Mouse (Mus musculus) gastrocnemius, postnatal 4 days (tissue): ENCODE data around the gene Cntnap1. TPM values are rescaled to one million over a fixed set of nuclear protein-coding genes. Genes with fewer than 3 reads are reported as not detected.

ENCODE experiments used
- DNase-seq, 2 experiments: peaks; one replicate each; pipeline ENCODE4 v3.0.0; 2021 to 2022; ENCODE audit warnings: low spot score in 2 of 2, mixed read lengths in 2 of 2
- total RNA-seq, 2 experiments: library from RNA; stranded (reverse); gene quantifications; 2 replicates each; pipeline ENCODE4 v1.2.3; 2021

Cntnap1 gene
- total RNA-seq, 2 experiments from 2014 or later = 3.2 to 4.1 TPM

- DNase-seq = no peak
Measured at GRCm38 (mm10) chr11:101182771-101183517, 12.6 kb downstream of the Cntnap1 start.

DNA sequence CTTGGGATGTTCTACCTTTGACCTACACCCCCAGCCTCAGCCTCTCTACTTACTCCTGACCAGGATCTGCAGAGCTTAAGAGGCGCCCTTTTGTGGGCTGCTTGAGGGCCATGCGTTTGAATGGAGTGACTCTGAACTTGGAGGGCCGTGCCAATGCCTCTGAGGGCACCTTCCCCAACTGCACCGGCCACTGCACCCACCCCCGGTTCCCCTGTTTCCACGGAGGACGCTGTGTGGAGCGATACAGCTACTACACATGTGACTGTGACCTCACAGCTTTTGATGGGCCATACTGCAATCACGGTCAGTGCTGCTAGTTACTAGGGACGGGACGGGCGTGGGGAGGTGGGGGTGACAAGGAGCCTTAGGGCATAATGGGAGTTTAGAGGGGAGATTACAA lies 14.7 kb downstream of the Cntnap1 start:
- no peak for DNase-seq

GRCm38 (mm10) chr11:101185441-101185840 lies 15.1 kb downstream of the Cntnap1 start:
- no peak for DNase-seq

DNA sequence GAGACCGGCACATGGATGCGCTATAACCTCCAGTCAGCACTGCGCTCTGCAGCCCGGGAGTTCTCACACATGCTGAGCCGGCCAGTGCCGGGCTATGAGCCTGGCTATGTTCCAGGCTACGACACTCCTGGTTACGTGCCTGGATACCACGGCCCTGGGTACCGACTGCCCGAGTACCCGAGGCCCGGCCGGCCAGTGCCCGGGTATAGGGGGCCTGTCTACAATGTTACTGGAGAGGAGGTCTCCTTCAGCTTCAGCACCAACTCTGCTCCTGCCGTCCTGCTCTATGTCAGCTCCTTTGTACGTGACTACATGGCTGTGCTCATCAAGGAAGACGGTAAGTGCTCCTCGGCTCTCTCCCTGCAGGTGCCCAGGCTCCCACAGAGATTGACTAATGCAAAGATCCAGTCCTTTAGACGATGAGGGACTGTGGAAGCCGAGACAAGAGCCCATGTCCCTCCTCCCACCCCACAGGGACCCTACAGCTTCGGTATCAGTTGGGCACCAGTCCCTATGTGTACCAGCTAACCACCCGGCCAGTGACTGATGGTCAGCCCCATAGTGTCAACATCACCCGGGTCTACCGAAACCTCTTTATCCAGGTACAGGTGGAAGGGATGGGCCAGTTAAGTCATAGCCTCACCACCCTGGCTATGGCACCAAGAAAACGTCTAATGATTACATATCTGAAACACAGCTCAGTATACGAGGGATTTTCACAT lies 16.4 kb downstream of the Cntnap1 start:
- no peak for DNase-seq

GRCm38 (mm10) chr11:101187541-101187940 lies 17.2 kb downstream of the Cntnap1 start:
- DNase-seq = no peak

- no peak for DNase-seq
Measured at GRCm38 (mm10) chr11:101188166-101188805, 18.0 kb downstream of the Cntnap1 start.

GRCm38 (mm10) chr11:101189495-101190180 lies 19.3 kb downstream of the Cntnap1 start:
- peak; percentile 49 to 71 for DNase-seq

- DNase-seq = no peak
Measured at GRCm38 (mm10) chr11:101190181-101190912, 20.0 kb downstream of the Cntnap1 start.

DNA sequence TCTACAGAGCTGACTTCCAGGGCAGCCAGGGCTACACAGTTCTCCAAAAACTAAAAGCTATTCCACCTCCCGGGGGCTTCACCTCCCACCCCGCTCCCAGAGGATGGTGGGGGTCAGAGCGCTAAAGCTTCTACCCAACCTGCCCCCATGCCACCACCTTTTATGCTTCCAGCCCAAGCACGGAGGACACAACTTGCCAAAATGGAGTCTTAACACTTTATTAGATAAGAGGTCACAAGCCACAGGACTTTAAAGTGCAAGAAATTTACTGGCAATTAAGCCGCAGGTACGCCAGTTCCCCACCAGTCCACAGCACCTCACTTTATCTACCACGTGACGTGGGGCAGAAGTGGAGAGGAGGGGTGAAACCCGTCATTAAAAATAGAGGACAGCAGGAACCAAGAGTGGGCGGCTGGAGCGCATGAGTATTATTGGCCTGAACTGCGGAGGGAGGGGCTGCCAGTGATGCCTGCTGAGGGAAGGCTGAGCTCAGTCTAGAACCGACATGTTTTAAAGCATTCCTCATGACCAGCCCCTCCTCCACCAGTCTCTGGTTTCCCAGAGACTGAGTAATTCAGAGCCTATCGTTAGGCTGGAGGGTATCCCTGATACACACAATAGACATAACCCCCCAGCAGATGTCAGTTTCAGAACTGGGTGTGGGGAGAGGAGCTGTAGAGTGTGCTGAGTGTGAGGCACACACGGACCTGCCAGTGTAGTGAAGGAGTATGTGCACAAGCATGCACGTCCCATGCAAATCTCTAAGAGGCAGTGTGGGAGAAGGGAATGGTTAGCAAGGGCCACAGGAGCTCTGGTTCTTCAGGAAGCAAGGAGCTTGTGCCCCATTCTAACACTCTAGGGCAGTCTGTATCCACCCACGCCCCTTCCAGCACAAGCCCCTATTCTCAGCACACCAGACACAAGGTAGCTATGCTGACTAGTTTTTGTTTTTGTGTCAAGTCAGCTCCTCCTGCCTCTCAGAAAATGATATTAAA lies 20.9 kb downstream of the Cntnap1 start:
- DNase-seq = no peak

GRCm38 (mm10) chr11:101191919-101192470 lies 21.7 kb downstream of the Cntnap1 start:
- no peak for DNase-seq

- DNase-seq = no peak
Measured at GRCm38 (mm10) chr11:101192646-101193045, 22.3 kb downstream of the Cntnap1 start.

DNA sequence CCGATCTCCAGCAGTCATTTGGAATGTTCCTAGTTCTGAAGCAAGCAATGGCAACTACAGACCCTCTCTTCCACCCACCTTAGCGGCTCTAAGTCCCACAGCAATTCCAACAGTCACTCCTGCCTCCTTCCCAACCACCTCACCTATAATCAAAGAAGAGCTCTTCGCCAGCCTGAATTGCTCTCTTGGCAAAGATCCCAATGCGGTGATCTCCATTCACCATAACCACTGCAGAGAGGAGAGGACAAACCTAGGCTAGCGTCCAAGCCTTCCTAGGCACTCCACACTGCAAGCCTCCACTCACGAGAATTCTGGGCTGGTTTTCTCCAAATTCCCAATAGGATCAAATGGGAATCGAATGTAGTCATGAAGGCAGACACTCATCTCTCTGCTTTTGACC lies 22.8 kb downstream of the Cntnap1 start:
- DNase-seq = no peak

- no peak for DNase-seq
Measured at GRCm38 (mm10) chr11:101194137-101194536, 23.8 kb downstream of the Cntnap1 start.

GRCm38 (mm10) chr11:101194643-101195042 lies 24.3 kb downstream of the Cntnap1 start:
- DNase-seq = no peak

GRCm38 (mm10) chr11:101195101-101195500 lies 24.8 kb downstream of the Cntnap1 start:
- no peak for DNase-seq

DNA sequence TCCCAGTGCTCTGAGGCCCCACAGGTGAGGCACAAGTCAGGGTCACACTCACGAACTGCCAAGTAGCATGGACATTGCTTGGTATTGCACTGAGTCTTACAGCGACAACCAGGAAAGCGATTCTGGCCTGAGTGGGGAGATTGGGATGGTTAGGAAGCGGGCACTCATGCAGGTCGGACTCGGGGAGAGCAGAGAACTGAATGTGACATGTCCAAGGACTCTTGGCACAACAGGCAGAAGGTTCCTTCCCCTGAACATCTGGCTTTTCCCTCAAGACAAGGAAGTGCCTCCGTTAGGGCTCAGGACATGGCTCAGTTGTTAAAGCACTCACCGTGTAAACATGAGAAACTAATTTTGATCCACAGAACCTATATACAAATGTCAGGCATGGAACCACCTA lies 25.2 kb downstream of the Cntnap1 start:
- no peak for DNase-seq

DNA sequence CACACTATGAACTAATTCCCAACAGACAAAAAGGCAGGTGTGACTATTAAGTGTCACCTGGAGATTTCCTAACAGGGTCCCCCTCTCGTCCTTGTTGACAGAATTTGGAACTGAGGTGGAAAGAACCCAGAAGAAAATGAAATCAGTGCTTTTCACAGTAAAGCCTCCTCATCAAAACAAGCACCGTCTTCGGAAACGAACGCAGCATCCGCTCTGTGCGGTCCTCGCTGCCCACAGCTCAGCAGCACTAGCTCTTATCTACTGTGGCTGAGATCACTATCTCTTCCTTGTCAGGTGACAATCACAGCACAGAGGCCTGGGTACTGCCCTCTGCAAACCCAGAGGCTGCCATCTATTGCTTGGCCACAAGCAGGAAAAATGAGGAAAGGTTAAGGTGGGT lies 25.9 kb downstream of the Cntnap1 start:
- DNase-seq = no peak

GRCm38 (mm10) chr11:101199555-101199954 lies 29.2 kb downstream of the Cntnap1 start:
- DNase-seq = no peak

DNA sequence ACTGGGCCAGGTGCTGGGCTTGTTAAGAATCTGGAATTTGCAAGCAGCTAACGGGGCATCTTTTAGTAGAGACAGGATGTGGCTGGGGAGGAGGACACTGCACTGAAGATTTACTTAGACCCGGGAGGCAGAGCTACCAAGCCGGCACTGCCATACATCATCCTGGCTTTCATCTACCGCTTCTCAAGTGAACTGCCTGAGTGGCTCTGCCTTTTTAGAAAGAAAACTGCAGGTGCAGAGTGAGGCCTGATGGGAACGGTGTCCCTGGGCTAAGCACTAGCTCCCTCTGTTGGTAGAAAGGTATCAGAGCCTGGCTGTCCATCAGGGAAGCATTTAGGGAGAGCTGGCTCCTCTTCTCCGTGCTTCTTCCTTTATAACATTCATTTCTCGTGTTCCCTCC lies 30.7 kb downstream of the Cntnap1 start:
- DNase-seq = no peak
